Mouse (Mus musculus): ENCODE results near the gene Slc39a1.

DNA sequence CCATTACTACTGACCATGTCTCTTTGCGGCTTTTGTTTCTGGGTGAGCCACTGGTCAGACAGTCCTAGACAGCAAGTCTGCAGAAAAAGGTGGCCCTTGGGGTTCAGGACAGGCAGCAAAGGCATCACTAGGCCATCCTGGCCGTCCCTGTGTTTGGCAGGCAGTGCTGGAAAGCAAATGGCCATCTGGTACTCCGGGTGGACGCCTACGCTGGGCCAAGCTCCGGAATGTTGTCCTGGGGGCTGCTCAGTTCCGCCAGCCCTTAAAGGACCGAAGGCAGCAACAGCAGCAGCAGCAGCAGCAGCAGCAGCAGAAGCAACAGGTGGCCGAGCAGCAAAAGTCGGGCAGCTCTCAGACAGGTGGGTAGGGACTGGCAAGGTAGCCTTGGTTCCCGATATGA, 27.3 kb downstream of the Slc39a1 start:
- TF ChIP-seq POU5F1 (IDR thresholded peaks at IDR 0.05; ENCODE audit: borderline replicate concordance, low read length) (no peak), CTCF (conservative IDR thresholded peaks at IDR 0.05; ENCODE audit: low read length) (no peak), NANOG (IDR thresholded peaks at IDR 0.05; ENCODE audit: borderline replicate concordance, low read length) (no peak)

Measured in E14TG2a.4 (cell line).